Mouse (Mus musculus): Measurements from ENCODE around the gene Abracl. TPM values are rescaled to one million over a fixed set of nuclear protein-coding genes. Genes with fewer than 3 reads are reported as not detected.

Abracl gene
- polyA plus RNA-seq, 1 experiment from 2014 or later: 178 TPM

GRCm38 (mm10) chr10:17966090-17966489 lies 57.0 kb downstream of the Abracl start:
- H3K36me3 ChIP-seq (ENCODE audit: control insufficient read depth, insufficient read depth, low read length): no peaks in the 10 kb centered on the region
- H3K27ac ChIP-seq (ENCODE audit: low read depth, low read length): no peak overlapping the region
- H3K9ac ChIP-seq (ENCODE audit: low read length): no peak overlapping the region
- no peaks in the 10 kb centered on the region for H3K4me1 ChIP-seq (ENCODE audit: control insufficient read depth, insufficient read depth, low read length)
- no peaks in the 10 kb centered on the region for H3K9me3 ChIP-seq (ENCODE audit: control insufficient read depth, low read length)
- ATAC-seq (ENCODE audit: low FRiP score) (no peak), DNase-seq (ENCODE audit: low spot score, missing footprints) (no peak)
- no peak overlapping the region for H3K4me2 ChIP-seq
- no peak overlapping the region for H3K4me3 ChIP-seq (ENCODE audit: low read depth, low read length)
- no peaks in the 10 kb centered on the region for H3K27me3 ChIP-seq (ENCODE audit: control insufficient read depth, insufficient read depth, low read length)
- 94% methylated on average over 4 of the region's 4 CpGs for WGBS

Other genes with a start within 250 kb of the Abracl start
- 5.8 TPM in 2 replicates for gene Txlnb, start 227.1 kb downstream of the Abracl start, polyA plus RNA-seq (2014; fragmentation: Nextera tagmentation; extraction: Ambion mirVana)
- 4.3 and 4.5 TPM in 2 replicates for gene Heca, start 75.2 kb downstream of the Abracl start, polyA plus RNA-seq (2014; fragmentation: Nextera tagmentation; extraction: Ambion mirVana)
- 27.1 TPM in 2 replicates for gene Reps1, start 32.6 kb upstream of the Abracl start, polyA plus RNA-seq (2014; fragmentation: Nextera tagmentation; extraction: Ambion mirVana)
- 0.22 TPM in 2 replicates for gene Ect2l, start 187.6 kb upstream of the Abracl start, polyA plus RNA-seq (2014; fragmentation: Nextera tagmentation; extraction: Ambion mirVana)
- gene Ccdc28a, start 211.7 kb upstream of the Abracl start, polyA plus RNA-seq (2014; fragmentation: Nextera tagmentation; extraction: Ambion mirVana): 6.4 and 7.0 TPM in 2 replicates

Measured in midbrain, embryonic 11.5 days (tissue).